Mouse (Mus musculus) thymus, adult 18-20 months (tissue): ENCODE results near the gene Tmem192.

Source experiments
- DNase-seq, 2 experiments: peaks; one replicate each; pipeline ENCODE4 v3.0.0; 2022; ENCODE audit warnings: mixed read lengths in 2 of 2

Gene Tmem192

DNA sequence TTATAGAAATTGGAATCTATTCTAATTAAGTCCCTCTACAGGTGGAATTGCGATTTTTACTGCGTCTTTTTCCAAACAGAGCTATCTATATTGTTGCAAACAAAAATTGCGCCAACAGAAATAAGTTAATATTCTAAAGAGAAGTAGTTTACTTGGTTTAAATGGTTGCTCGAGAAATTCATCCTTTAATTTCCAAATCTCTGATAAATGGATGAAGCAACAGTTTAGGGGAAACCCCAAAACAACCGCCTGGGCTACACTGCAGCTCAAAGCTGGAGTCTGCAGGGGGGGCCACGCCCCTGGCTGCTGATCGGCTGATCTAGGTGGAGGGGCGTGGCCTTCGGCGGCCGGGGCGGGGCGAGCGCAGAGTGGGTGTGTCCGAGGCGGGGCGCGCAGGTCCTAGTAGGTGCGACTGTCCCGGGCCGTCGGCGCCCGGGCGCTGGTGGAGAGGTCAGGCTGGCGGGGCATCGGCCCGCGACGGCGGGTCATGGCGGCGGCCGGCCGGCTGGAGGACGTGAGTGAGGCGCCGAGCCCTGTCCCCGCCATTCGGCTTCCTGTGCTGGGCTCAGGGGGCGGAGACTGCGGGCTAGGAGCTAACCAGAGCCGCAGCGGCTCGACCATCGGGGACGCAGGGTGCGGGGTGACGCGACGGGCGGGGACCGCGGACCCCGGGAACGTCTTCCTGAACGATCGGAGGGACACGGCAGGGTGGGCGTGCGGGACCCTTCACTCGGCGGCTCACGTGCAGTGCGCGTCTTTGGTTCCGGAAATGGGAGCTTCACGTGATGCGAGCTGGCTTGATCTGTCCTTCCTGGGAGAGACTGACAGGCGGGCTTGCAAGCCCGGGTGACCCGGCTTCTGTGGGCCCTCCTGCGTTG, at the start of gene Tmem192:
Gene Tmem192 (plus strand): TSS at position 366 of the 878 bp plus-strand sequence.
- peak; percentile 93 to 94 for DNase-seq

GRCm38 (mm10) chr8:64898710-64899109, 48.3 kb upstream of the Tmem192 start:
- DNase-seq = no peak

- no peak for DNase-seq
These were observed 46.3 kb upstream of the Tmem192 start for GRCm38 (mm10) chr8:64900645-64901044.

GRCm38 (mm10) chr8:64901527-64902156, 45.3 kb upstream of the Tmem192 start:
- no peak for DNase-seq

DNA sequence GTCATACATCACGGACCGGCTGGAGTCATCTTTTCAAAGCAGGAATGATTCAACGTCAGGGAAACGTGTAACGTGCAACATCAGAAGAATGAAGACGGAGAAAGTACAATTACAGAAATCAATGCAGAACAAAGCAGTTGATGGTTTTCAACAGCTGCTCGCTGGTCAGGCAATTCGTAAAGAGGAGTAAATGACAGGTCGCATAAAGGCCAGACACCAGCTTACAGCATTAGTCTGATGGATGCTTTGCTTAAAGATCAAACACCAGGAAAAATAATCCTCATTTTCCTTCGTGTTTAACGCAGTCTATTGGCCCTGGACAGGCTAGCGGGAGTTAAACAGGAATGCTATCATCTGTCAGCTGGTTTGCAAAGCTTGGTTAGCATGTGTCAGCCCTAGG, 44.8 kb upstream of the Tmem192 start:
- no peak for DNase-seq

DNA sequence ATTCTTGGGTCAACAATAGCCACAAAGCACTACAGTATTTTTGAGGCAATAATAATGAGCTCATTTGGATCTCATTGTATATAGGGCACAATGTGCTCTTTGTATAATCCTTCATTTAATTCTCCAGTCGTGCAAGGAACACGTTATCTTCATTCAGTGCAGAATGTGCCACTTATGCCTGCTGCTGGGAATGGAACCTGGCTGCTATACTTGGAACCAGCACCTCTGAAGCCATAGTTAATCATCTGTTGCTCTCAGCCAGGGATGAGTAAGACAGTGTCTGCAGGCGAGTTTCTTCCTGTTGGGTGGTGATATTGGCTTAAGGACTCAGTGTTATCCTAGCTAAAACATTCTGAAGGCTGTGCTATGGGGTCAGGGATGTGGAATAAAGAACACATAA, 43.2 kb upstream of the Tmem192 start:
- no peak for DNase-seq

- no peak for DNase-seq
These were observed 37.0 kb upstream of the Tmem192 start for GRCm38 (mm10) chr8:64910026-64910425.

GRCm38 (mm10) chr8:64916793-64917192, 30.2 kb upstream of the Tmem192 start:
- DNase-seq = no peak

DNA sequence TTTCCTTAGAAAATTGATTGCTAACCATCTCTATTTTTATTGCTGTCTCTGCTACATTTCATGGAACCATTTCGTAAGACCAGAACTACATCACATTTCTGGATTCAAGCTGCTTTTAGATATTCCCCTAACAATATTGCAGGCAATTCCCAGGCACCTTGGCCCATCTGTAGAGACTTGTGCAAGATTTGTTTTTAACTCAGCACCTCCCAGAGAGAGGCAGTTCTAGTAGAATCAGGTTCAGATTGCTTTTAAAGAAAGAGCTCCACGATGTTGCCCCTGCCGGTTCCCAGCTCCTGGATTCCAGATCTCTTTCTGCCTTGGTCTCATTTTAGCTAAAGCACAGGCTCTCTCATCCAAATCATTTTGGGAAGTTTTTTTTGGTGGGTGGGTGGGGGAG, 23.7 kb upstream of the Tmem192 start:
- DNase-seq = no peak

DNA sequence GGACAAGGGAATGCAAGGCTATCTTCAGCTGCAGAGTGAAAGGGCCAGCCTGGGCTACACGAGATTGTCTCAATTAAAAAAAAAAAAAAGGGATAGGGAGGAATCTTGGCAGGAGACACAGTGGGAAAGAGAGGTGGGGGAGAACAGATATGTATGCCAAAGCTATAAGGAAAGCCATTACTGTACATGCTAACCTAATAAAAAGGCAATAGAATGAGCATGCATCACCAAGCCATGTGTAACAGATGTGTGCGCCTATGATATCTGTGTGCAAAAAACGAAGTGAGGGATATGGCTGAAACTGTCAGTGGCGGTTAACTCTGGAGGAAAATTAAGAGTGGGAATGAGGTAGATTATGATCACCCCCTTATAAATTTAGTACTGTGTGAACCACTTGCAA, 21.2 kb upstream of the Tmem192 start:
- no peak for DNase-seq

- DNase-seq = no peak
These were observed 20.6 kb upstream of the Tmem192 start for GRCm38 (mm10) chr8:64926355-64926754.

- DNase-seq = no peak
These were observed 18.0 kb upstream of the Tmem192 start for GRCm38 (mm10) chr8:64928938-64929337.

DNA sequence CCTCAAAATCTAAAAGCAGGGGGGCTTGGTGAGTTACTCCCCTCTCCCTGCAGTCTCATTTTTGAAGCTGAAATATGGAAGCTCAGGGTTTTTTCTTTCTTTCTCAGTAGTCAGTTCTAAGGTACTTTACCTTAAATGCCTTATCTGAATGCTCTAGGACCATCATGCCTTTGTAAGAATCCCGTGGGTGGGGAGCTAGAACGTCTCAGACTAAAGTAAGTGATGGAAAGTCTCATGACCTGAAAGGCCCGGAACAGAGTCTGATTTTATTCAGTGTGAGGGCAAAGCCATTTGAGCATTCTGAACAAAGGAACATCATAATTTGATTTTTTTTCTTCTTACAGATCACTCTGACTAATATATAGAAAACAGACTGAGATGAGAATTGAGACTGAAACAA, 12.0 kb upstream of the Tmem192 start:
- DNase-seq = no peak

- DNase-seq = no peak
These were observed 6.0 kb upstream of the Tmem192 start for GRCm38 (mm10) chr8:64941019-64941418.

- DNase-seq = peak; percentile 34 to 36
These were observed 5.5 kb upstream of the Tmem192 start for GRCm38 (mm10) chr8:64941495-64941894.

- peak; percentile 55 to 57 for DNase-seq
These were observed 4.0 kb upstream of the Tmem192 start for GRCm38 (mm10) chr8:64942946-64943345.

DNA sequence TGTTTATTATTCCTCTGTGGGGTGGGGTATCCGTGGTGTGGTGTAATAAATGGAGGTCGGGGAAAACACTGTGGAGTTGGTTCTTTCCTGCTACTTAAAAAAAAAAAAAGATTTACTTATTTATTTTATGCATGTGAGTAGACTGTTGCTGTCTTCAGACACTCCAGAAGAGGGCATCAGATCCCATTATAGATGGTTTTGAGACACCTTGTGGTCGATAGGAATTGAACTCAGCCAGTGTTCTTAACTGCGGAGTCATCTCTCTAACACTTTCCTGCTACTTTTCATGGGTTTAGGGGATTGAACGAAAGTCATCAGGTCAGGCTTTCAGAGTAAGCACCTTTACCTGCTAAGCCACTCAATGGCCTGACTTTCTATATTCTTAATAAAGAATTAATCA, 2.2 kb upstream of the Tmem192 start:
- no peak for DNase-seq

- DNase-seq = no peak
These were observed 1.4 kb upstream of the Tmem192 start for GRCm38 (mm10) chr8:64945606-64946005.

- no peak for DNase-seq
These were observed 555 bp upstream of the Tmem192 start for GRCm38 (mm10) chr8:64946441-64946819.

DNA sequence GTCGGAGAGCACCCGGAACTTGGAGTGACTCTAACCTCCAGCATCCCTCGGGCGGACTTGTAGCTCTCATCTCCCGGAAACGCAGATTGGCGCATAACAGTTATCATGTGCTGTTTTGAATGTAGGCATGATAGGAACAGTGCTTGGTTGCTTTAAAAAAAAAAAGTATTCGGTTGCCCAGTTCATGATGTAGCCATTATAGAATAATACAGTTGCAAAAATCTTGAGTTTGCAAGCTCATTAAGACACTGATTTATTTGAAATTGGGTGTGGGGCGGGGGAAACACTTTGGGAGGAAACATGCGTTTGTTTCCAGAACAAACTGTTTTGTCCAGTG, 681 bp downstream of the Tmem192 start:
- no peak for DNase-seq

DNA sequence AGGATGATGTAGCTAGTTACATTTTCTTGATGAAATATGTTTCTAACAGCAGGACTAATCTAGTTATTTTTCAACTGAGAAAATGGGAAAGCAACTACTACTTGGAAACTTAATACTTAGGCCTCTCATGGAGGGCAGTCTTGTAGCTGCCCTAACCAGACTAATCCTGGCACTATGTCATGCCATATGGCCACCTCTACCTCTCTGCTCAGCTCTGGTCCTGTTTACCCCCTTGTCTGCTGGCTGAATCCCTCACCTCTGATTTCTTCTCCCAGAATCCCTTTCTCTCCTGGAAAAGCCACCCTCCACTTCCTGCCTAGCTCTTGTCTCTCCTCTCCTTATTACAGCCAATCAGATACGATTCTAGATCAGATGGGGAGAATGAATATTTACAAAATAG, 1.4 kb downstream of the Tmem192 start:
- no peak for DNase-seq

- DNase-seq = no peak
These were observed 5.1 kb downstream of the Tmem192 start for GRCm38 (mm10) chr8:64952101-64952500.

DNA sequence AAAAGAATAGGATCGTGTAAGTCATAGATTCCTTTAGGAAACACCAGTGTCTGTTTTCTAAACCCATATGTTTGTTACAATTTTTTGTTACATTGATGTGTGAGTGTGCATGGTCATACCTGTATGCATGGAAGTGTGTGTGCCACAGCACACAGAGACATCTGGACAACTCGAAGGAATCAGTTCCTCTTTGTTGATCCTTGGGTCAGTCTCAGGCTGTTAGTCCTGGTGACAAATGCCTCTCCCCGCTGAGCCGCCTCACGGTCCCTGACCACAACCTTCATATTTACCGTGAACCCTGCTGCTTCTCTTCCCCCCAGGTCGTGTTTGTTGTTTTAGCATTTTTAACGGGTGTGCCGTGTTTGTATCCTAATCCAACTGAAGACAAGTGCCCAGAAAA, 12.0 kb downstream of the Tmem192 start:
- DNase-seq = no peak

- DNase-seq = no peak
These were observed 15.9 kb downstream of the Tmem192 start for GRCm38 (mm10) chr8:64962836-64963235.
